Mouse (Mus musculus): ENCODE results near the gene Slc25a21. TPM values are rescaled to one million over a fixed set of nuclear protein-coding genes. Genes with fewer than 3 reads are reported as not detected.

The Slc25a21 gene
- polyA plus RNA-seq, 1 experiment from 2014 or later: 40.5 TPM

- Histone ChIP-seq H3K9ac (ENCODE audit: low read depth, low read length) (no peak overlapping the region), H3K4me2 (no peak overlapping the region), H3K27me3 (replicated peaks; ENCODE audit: control insufficient read depth, insufficient read depth, low read length) (no peaks in the 10 kb centered on the region), H3K9me3 (ENCODE audit: control insufficient read depth, low read length) (no peaks in the 10 kb centered on the region), H3K4me3 (ENCODE audit: low read depth, low read length) (no peak overlapping the region), H3K36me3 (ENCODE audit: control insufficient read depth, insufficient read depth, low read length) (no peaks in the 10 kb centered on the region), H3K27ac (ENCODE audit: low read depth, low read length) (no peak overlapping the region), H3K4me1 (replicated peaks; ENCODE audit: control insufficient read depth, insufficient read depth, low read length) (no peaks in the 10 kb centered on the region)
- ATAC-seq (replicated peaks; ENCODE audit: low FRiP score): no peak
- DNase-seq (ENCODE audit: low spot score): no peak
- WGBS: 79% methylated on average over 8 of the region's 8 CpGs
Observed at GRCm38 (mm10) chr12:56897976-56898375, 299.3 kb downstream of the Slc25a21 start.

- WGBS: 78% methylated on average over 8 of the region's 8 CpGs
- no peaks in the 10 kb centered on the region for H3K9me3 ChIP-seq (ENCODE audit: control insufficient read depth, low read length)
- H3K4me1 ChIP-seq (replicated peaks; ENCODE audit: control insufficient read depth, insufficient read depth, low read length): no peaks in the 10 kb centered on the region
- no peak overlapping the region for H3K4me3 ChIP-seq (ENCODE audit: low read depth, low read length)
- no peak overlapping the region for H3K27ac ChIP-seq (ENCODE audit: low read depth, low read length)
- no peak overlapping the region for H3K9ac ChIP-seq (ENCODE audit: low read depth, low read length)
- no peaks in the 10 kb centered on the region for H3K36me3 ChIP-seq (ENCODE audit: control insufficient read depth, insufficient read depth, low read length)
- DNase-seq (ENCODE audit: low spot score) (no peak), ATAC-seq (replicated peaks; ENCODE audit: low FRiP score) (no peak)
- no peaks in the 10 kb centered on the region for H3K27me3 ChIP-seq (replicated peaks; ENCODE audit: control insufficient read depth, insufficient read depth, low read length)
- no peak overlapping the region for H3K4me2 ChIP-seq
Observed at GRCm38 (mm10) chr12:56897221-56897937, 299.9 kb downstream of the Slc25a21 start.

- Histone ChIP-seq H3K9me3 (ENCODE audit: control insufficient read depth, low read length) (no peaks in the 10 kb centered on the region), H3K27ac (ENCODE audit: low read depth, low read length) (no peak overlapping the region), H3K4me3 (ENCODE audit: low read depth, low read length) (no peak overlapping the region), H3K4me1 (replicated peaks; ENCODE audit: control insufficient read depth, insufficient read depth, low read length) (no peaks in the 10 kb centered on the region), H3K36me3 (ENCODE audit: control insufficient read depth, insufficient read depth, low read length) (no peaks in the 10 kb centered on the region), H3K27me3 (replicated peaks; ENCODE audit: control insufficient read depth, insufficient read depth, low read length) (no peaks in the 10 kb centered on the region), H3K4me2 (no peak overlapping the region), H3K9ac (ENCODE audit: low read depth, low read length) (no peak overlapping the region)
- no peak for DNase-seq (ENCODE audit: low spot score)
- ATAC-seq (replicated peaks; ENCODE audit: low FRiP score): no peak
- WGBS: 86% methylated on average over 5 of the region's 5 CpGs
Observed at GRCm38 (mm10) chr12:56894963-56895362, 302.3 kb downstream of the Slc25a21 start.

GRCm38 (mm10) chr12:56890891-56891726 is 306.2 kb downstream of the Slc25a21 start:
- no peaks in the 10 kb centered on the region for H3K9me3 ChIP-seq (ENCODE audit: control insufficient read depth, low read length)
- H3K4me3 ChIP-seq (ENCODE audit: low read depth, low read length): no peak overlapping the region
- H3K27me3 ChIP-seq (replicated peaks; ENCODE audit: control insufficient read depth, insufficient read depth, low read length): no peaks in the 10 kb centered on the region
- no peaks in the 10 kb centered on the region for H3K36me3 ChIP-seq (ENCODE audit: control insufficient read depth, insufficient read depth, low read length)
- no peaks in the 10 kb centered on the region for H3K4me1 ChIP-seq (replicated peaks; ENCODE audit: control insufficient read depth, insufficient read depth, low read length)
- no peak for ATAC-seq (replicated peaks; ENCODE audit: low FRiP score)
- H3K4me2 ChIP-seq: no peak overlapping the region
- H3K27ac ChIP-seq (ENCODE audit: low read depth, low read length): no peak overlapping the region
- 76% methylated on average over 6 of the region's 6 CpGs for WGBS
- no peak for DNase-seq (ENCODE audit: low spot score)
- H3K9ac ChIP-seq (ENCODE audit: low read depth, low read length): no peak overlapping the region

GRCm38 (mm10) chr12:56877796-56878195 is 319.5 kb downstream of the Slc25a21 start:
- ATAC-seq (replicated peaks; ENCODE audit: low FRiP score): no peak
- DNase-seq (ENCODE audit: low spot score): no peak
- H3K9me3 ChIP-seq (ENCODE audit: control insufficient read depth, low read length): no peaks in the 10 kb centered on the region

GRCm38 (mm10) chr12:56876549-56876948 is 320.7 kb downstream of the Slc25a21 start:
- Histone ChIP-seq H3K27ac (ENCODE audit: low read depth, low read length) (no peak overlapping the region), H3K27me3 (replicated peaks; ENCODE audit: control insufficient read depth, insufficient read depth, low read length) (no peaks in the 10 kb centered on the region), H3K9me3 (ENCODE audit: control insufficient read depth, low read length) (no peaks in the 10 kb centered on the region), H3K4me1 (replicated peaks; ENCODE audit: control insufficient read depth, insufficient read depth, low read length) (no peaks in the 10 kb centered on the region), H3K4me2 (no peak overlapping the region), H3K9ac (ENCODE audit: low read depth, low read length) (no peak overlapping the region), H3K36me3 (ENCODE audit: control insufficient read depth, insufficient read depth, low read length) (no peaks in the 10 kb centered on the region), H3K4me3 (ENCODE audit: low read depth, low read length) (no peak overlapping the region)
- DNase-seq (ENCODE audit: low spot score): no peak
- no peak for ATAC-seq (replicated peaks; ENCODE audit: low FRiP score)
- 85% methylated on average over 7 of the region's 7 CpGs for WGBS

More at GRCm38 (mm10) chr12:56877796-56878195, 319.5 kb downstream of the Slc25a21 start:
- Histone ChIP-seq H3K4me3 (ENCODE audit: low read depth, low read length) (no peak overlapping the region), H3K4me2 (no peak overlapping the region), H3K27ac (ENCODE audit: low read depth, low read length) (no peak overlapping the region), H3K4me1 (replicated peaks; ENCODE audit: control insufficient read depth, insufficient read depth, low read length) (no peaks in the 10 kb centered on the region), H3K9ac (ENCODE audit: low read depth, low read length) (no peak overlapping the region), H3K36me3 (ENCODE audit: control insufficient read depth, insufficient read depth, low read length) (no peaks in the 10 kb centered on the region), H3K27me3 (replicated peaks; ENCODE audit: control insufficient read depth, insufficient read depth, low read length) (no peaks in the 10 kb centered on the region)
- WGBS: 81% methylated on average over 3 of the region's 3 CpGs

- no peaks in the 10 kb centered on the region for H3K9me3 ChIP-seq (ENCODE audit: control insufficient read depth, low read length)
- H3K27me3 ChIP-seq (replicated peaks; ENCODE audit: control insufficient read depth, insufficient read depth, low read length): no peaks in the 10 kb centered on the region
- no peak overlapping the region for H3K4me2 ChIP-seq
- DNase-seq (ENCODE audit: low spot score): no peak
- ATAC-seq (replicated peaks; ENCODE audit: low FRiP score): no peak
- H3K27ac ChIP-seq (ENCODE audit: low read depth, low read length): no peak overlapping the region
- H3K4me1 ChIP-seq (replicated peaks; ENCODE audit: control insufficient read depth, insufficient read depth, low read length): no peaks in the 10 kb centered on the region
- H3K9ac ChIP-seq (ENCODE audit: low read depth, low read length): no peak overlapping the region
- H3K36me3 ChIP-seq (ENCODE audit: control insufficient read depth, insufficient read depth, low read length): no peaks in the 10 kb centered on the region
- H3K4me3 ChIP-seq (ENCODE audit: low read depth, low read length): no peak overlapping the region
Observed at GRCm38 (mm10) chr12:56873204-56873603, 324.1 kb downstream of the Slc25a21 start.

GRCm38 (mm10) chr12:56870569-56870968 is 326.7 kb downstream of the Slc25a21 start:
- Histone ChIP-seq H3K4me3 (ENCODE audit: low read depth, low read length) (no peak overlapping the region), H3K27me3 (replicated peaks; ENCODE audit: control insufficient read depth, insufficient read depth, low read length) (no peaks in the 10 kb centered on the region), H3K9ac (ENCODE audit: low read depth, low read length) (no peak overlapping the region), H3K4me2 (no peak overlapping the region), H3K4me1 (replicated peaks; ENCODE audit: control insufficient read depth, insufficient read depth, low read length) (no peaks in the 10 kb centered on the region), H3K27ac (ENCODE audit: low read depth, low read length) (no peak overlapping the region), H3K9me3 (ENCODE audit: control insufficient read depth, low read length) (no peaks in the 10 kb centered on the region), H3K36me3 (ENCODE audit: control insufficient read depth, insufficient read depth, low read length) (no peaks in the 10 kb centered on the region)
- ATAC-seq (replicated peaks; ENCODE audit: low FRiP score) (no peak), DNase-seq (ENCODE audit: low spot score) (no peak)
- 72% methylated on average over 3 of the region's 3 CpGs for WGBS

Data from liver, embryonic 11.5 days (tissue).